Mouse (Mus musculus): Measurements from ENCODE around the gene Pank2. TPM values are rescaled to one million over a fixed set of nuclear protein-coding genes. Genes with fewer than 3 reads are reported as not detected.
"Not testable (repeated sequence)": the region's sequence is repeated elsewhere in the genome, so short reads cannot be mapped to it uniquely, and the experiment has no call there.

Pank2 gene
- total RNA-seq, 2 experiments from 2014 or later, result 47.6 to 50.8 TPM

DNA sequence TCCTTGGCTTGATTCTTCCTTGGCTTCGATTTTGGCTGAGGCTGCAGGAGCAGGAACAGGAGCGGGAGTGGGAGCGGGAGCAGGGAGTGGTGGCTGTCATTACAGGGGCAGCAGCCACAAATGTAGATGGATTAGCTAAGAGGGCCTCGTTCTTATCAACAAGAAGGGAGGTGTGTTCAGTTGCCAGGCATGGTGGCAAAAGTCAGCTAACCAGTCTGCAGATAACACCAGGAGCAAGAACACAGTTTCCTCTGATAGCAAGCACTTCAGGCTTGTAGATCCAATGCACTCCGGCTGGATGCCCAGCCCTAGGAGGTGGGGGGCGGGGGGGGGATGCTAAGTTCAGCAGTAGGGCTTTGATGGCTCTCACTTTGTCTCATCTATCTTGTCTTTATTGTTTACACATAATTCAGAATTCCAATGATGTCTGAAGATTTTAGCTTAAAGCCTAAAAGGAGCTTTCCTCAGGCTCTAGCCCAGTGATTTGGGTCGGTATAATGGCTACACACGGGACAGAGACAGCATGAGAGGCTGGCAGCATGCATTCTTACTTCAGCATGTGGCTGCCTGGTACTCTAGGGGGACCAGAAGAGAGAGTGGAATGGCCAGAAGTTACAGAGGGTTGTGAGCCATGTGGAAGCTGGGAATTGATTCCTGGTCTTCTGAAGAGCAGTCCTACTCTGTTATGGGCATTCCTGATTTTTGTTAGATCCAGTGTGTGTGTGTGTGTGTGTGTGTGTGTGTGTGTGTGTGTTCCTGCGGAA, 1.6 kb upstream of the Pank2 start:
- DNase-seq, result no peak
- intact Hi-C loops (cut with DNase I), result loop anchor here (10.0 kb wide), 1 partner anchor 234 kb away; the partner anchor contains the start of gene Smox

DNA sequence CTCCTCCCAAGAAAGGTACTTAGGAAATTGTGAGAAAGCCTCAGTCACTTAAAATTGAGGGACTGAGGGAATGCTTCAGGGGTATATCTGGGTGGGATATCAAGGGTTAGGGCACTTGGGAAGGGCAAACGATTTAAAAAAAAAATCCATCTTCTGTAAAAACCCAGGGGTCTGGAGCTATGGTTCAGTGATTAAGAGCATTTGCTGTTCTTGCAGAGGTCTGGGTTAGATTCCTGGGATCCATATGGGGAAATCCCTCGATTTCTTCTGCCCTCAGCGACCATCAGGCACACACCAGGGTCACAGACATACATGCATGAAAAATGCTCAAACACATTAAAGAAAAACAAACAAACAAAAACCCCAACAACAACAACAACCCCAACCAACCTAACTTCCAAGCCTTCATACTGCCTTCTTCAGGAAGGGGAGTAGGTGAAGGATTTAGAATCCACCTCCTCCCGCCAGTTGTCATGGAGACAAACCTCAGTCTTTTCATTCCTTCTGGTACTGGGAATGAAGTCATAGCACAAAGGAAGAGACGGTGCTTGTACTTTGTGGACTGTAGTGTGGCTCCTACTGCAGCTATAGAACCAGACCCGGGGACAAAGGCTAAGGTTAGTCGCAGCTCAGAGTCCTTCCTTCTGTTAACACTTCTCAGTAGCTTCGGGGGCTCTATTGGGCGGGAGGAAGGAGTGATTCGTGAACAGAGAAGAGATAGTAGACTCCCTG, 648 bp upstream of the Pank2 start:
- DNase-seq, result no peak
- intact Hi-C loops (cut with DNase I), result loop anchor here (10.0 kb wide), 1 partner anchor 233 kb away; the partner anchor contains the start of gene Smox

DNA sequence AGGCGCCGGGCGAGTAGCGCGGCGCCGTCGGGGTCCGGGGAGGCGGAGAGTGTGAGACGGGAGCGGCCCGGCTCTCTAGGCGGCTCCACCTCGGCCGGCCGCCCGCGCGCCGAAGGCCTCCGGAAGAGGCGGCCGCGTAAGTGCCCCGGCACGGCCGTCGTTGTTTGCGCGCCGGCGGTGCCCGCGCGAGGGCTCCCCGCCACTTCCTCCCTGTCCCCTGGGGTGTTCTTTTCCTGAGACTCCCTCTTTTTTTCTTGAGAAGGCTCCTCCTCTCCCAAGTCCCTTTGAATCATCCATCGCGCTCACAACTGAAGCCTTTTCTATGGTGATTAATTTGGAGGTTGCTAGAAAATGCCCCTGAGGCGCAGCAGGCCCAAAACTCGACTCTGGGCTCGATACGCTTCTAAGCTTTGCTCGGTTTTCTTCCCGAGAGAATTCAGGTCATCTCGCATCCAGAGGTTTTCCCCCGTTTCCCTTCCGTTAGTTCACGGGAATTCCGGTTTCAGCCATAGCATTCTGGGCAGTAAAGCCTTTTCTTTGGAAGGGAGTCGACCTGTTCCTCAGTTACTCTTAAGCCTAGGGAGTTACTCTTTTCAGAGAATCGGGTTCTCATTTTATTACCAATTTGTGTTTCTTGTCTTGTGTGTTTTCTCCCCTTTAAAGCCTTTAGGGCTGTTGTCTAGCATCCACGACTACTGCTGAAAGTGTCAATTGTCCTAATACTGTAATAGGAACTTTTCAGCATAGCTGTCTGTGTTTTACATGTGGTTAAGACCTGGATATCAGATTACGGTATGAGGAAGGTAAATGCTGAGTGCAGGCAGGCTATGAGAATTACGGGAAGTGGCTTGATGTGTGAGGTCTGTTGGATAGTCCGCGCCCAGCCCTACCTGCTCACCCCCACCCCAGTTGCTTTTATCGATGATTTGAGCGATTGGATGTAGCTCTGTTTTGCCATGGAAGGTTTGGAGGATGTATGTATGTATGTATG, 680 bp downstream of the Pank2 start:
- intact Hi-C loops (cut with DNase I), result loop anchor here (10.0 kb wide), 1 partner anchor 232 kb away; the partner anchor contains the start of gene Smox
- DNase-seq, result no peak

DNA sequence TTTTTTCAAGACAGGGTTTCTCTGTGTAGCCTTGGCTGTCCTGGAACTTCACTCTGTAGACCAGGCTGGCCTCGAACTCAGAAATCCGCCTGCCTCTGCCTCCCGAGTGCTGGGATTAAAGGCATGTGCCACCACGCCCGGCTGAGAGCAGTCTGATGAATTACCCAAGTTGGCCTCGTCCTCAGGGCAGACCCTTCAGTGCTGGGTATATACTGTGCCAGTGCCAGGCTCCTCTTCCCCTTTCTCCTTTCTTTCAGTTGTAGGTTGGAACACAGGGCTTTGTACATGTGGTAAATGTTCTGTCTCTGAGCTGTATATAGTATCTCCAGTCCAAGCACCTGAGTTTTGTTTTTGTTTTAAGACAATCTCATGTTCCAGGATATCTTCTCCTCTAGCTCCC, 1.7 kb downstream of the Pank2 start:
- no peak for DNase-seq
- intact Hi-C loops (cut with DNase I), result loop anchor here (10.0 kb wide), 1 partner anchor 231 kb away; the partner anchor contains the start of gene Smox

DNA sequence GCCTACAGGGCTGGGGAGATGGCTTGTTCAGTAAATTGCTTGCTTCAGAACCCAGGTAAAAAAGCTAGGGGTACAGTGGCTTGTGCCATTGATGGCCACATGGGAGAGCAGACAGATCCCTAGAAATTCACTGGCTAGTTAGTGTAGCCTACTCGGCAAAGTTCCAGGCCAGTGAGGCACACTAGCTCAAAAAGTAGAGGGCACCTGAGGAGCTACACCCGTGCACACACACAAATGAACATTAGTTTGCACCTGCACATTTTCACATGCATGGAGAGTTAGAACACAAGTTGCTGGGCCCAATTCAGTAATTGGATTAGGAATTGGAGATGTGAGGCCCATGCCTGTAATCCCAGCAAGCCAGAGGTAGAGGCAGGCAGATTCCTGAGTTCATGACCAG, 2.8 kb downstream of the Pank2 start:
- DNase-seq, result no peak
- intact Hi-C loops (cut with DNase I), result loop anchor here (10.0 kb wide), 1 partner anchor 230 kb away; the partner anchor contains the start of gene Smox

DNA sequence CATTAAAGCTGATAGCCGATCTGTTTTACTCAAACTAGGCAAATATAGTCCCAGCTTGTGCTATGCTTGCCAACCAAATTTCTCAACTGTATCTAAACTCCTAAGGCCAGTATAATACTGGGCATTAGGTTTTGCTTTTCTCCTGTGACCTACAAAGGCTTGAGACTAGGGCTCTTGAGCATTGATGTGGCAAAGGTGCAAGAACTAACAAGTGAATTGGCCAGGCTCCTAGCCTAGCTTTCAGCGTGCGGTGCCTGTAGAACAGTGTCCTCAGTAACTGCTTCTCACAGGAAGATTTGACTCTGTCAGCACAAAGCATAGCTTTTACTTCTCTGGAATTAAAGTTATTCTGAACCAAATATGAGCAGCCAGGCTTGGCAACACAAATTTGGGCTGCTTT, 13.2 kb downstream of the Pank2 start:
- intact Hi-C loops (cut with DNase I), result no loop called here
- no peak for DNase-seq

DNA sequence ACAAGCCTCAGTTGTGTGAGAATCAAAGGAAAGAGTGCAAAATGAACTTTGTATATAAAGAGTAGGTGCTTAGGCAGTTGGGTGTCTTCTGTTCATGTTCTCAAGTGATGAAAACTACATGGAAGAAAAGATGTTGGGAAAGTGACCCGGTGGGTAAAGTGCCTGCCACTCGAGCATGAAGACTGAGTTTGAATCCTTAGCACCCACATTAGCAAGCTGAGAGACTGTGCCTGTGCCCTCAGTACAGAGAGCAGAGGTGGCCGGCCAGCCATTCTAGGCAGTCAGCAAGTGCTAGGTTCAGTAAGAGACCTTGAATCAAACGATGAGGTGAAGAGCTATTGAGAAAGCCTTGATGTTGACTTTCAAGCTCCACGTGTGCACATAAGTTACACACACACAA, 14.4 kb downstream of the Pank2 start:
- no peak for DNase-seq
- intact Hi-C loops (cut with DNase I), result no loop called here

DNA sequence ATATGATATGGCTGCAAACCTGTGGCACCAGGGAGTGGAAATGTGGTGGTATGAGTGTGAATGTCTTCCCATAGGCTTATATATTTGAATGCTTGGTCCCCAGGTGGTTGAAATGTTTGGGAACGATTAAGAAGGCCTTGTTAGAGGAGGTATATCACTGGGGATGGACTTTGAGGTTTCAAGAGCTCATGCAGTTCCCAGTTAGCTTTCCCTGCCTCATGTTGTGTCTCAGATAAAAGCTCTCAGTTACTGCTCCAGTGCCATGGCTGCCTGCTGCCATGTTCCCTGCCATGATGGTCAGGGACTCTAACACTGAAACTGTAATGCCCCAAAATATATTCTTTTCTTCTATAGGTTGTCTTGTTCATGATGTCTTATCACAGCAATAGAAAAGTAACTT, 19.3 kb downstream of the Pank2 start:
- no peak for DNase-seq
- intact Hi-C loops (cut with DNase I), result no loop called here

DNA sequence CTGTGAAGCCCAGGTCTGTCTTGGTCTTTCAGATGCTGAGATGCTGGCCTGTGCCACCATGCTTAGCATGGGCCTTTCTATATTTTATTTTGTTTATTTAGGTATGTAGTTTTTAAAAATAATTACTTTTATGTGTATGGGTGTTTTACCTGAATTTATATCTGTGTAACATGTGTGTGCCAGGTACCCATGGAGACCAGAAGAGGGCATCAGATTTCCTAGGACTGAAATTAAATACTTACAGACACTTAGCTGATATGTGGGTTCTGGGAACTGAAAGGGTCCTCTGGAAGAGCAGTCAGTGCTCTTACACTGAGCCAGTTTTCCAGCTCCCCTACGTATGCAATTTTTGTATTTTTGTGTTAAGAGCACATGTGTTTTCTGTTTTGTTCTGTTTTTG, 24.0 kb downstream of the Pank2 start:
- no peak for DNase-seq
- intact Hi-C loops (cut with DNase I), result no loop called here

DNA sequence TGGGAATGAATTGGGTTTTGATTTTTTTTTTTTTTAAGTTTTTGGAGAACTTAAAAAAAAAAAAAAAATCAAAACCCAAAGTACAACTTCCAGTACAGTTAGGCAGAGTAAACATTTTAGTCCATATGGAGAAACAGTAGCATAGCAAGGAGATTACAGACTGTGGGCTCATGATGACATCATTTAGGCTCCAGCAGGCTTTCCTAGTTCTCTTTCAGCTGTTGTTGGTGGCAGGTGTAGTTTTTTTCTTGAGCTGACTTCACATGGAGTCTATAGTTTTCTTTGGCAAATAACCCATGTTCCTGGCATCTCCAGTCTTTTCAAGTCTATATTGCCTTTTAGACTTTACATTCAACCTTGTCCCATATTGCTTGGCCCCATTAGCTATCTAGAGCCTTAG, 28.4 kb downstream of the Pank2 start:
- DNase-seq, result no peak
- intact Hi-C loops (cut with DNase I), result loop anchor here (10.0 kb wide), 1 partner anchor 124 kb away; no protein-coding TSS in a partner anchor

DNA sequence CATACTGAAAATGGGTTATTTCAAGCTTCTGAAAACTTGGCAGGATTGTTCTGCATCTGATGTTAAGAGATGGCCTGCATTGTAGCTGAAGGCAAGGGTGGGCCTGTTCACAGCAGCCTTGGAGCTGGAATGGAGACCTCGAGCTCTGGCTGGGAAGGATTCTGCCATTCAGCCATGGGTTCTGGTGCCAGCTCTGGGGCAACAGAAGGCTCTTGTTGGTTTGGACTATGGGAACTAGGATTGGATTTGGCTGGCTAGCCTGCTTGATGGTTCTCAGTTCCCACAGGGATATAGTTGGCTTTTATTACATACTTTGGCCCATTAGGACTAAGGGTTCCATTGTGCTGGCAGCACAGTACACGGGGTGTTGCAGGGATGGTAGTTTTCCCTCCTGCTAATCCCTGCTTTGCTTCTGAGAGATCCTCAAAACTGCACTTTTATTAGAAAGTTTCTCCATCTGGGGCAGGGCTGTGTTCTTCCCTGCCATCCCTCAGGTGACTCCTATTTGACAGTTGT, 34.5 kb downstream of the Pank2 start:
- intact Hi-C loops (cut with DNase I), result loop anchor here (10.0 kb wide), 1 partner anchor 118 kb away; no protein-coding TSS in a partner anchor
- no peak for DNase-seq

DNA sequence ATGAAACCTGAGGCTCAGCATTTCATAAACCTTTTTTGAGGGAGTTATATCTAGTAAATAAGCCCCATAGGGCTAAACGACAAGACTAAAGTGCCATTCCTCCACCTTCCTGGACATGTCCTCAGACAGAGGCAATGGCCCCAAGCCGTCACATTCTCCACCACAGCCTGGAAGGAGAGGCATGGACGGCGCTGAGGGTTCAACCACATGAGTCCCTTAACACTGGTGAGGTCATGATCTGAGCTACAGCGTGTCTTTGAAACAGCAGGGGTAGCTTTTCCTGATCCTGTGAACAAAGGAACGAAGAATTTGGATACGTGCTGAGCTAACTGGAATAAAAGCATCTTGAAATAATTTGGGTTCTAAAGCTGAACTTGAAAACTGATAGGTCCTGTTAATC, 36.4 kb downstream of the Pank2 start:
- DNase-seq, result not testable (repeated sequence)
- intact Hi-C loops (cut with DNase I), result loop anchor here (10.0 kb wide), 1 partner anchor 116 kb away; no protein-coding TSS in a partner anchor

DNA sequence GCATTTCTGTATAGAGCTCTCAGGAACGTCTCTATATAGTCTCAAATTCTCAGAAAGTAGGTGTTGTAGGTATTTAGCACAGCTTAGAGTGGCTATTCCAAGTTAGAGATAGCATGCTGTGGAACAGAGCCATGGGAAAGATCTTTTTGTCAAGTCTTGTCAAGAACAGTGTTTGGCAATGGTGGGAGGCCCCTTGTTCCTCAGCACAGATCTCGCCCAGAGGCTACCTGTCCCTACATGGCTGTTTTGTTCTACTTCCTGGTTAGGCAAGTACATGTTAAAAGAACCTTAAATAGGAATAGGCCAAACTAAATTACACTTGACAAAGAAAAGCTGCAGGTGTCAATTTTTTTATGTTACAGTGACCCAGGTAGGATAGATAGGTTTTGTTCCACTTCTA, 38.2 kb downstream of the Pank2 start:
- DNase-seq, result no peak
- intact Hi-C loops (cut with DNase I), result no loop called here

DNA sequence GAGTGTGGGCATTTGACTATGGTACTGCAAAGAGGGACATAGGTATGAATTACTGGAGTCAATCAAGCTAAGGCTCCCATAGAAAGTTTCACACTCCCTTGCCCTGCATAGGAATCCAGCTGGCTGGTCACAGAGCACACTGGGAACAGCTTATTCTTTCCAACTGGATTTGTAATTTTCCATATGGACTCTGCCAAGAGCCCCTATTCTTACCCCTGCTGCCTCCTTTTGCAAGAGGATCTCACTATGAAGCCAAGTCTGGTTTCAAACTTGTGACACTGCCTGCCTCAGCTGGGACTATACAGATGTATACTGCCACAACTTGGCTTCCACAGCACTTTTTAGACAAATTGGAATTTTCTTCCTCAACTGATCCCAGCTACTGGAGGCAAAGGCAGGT, 39.3 kb downstream of the Pank2 start:
- intact Hi-C loops (cut with DNase I), result no loop called here
- no peak for DNase-seq

DNA sequence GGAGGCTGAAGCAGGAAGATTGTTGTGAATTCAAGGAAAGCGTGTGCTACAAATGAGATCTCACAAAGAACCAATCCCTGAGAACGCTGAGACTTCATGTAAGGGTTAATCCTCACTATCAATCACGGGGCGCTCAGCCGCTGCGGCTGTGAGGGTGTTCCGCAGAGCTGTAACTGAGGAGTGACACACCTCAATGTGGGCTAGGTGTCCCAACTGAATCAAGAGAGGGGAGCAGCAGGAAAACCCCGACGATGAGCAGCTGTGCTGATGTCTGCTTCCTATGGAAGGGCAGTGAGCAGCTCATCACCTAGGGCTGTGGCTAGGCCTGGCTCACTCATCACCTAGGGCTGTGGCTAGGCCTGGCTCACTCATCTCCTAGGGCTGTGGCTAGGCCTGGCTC, 42.2 kb downstream of the Pank2 start:
- no peak for DNase-seq
- intact Hi-C loops (cut with DNase I), result no loop called here

DNA sequence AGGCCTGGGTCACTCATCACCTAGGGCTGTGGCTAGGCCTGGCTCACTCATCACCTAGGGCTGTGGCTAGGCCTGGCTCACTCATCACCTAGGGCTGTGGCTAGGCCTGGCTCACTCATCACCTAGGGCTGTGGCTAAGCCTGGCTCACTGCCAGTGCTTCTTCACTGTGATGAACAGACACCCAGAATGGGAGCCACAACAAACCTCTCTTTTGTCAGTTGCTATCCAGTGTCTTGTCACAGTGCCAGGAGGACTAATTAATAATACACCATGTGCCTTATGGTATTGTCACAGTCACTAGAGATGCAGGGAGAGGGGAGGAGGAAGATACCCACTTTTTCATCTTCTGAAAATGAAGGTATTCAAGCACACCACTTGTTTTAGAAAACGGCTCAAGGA, 42.9 kb downstream of the Pank2 start:
- intact Hi-C loops (cut with DNase I), result not testable (repeated sequence)
- peak; percentile 68 for DNase-seq

DNA sequence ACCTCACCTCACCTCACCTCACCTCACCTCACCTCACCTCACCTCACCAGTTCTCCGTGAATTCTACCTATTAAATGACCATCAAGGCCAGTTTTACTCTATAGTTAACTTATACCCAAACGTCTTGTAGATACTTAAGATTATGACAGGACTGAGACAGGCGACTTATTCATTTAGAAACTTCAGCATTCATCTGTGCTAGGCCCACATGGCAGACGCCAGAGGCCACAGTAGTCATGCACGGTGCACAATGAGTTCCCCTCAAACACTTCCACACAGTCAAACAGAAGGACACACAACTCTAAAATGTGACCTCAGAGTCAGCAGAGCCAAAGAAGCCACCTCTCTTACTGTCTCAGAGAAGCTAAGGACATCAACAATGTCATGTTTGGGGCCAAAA, 45.1 kb downstream of the Pank2 start:
- no peak for DNase-seq
- intact Hi-C loops (cut with DNase I), result no loop called here

DNA sequence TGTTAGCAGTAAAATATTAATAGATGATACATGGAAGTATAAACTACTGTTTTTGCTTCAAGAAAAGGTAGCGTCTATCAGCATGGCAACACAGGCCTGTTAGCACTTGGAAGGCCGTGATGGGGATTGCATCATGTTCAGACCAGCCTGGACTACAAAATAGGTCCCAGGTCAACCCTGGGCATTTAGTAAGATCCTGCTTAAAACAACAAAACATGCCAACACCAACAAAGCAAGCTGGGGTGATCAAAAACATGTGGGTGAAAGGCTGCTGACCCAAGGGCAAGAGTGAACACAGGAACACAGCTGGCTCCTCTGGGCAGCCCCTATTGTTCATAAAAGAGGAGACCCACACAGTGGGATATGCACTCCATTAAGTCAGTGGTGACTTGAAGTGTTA, 45.5 kb downstream of the Pank2 start:
- intact Hi-C loops (cut with DNase I), result no loop called here
- no peak for DNase-seq

DNA sequence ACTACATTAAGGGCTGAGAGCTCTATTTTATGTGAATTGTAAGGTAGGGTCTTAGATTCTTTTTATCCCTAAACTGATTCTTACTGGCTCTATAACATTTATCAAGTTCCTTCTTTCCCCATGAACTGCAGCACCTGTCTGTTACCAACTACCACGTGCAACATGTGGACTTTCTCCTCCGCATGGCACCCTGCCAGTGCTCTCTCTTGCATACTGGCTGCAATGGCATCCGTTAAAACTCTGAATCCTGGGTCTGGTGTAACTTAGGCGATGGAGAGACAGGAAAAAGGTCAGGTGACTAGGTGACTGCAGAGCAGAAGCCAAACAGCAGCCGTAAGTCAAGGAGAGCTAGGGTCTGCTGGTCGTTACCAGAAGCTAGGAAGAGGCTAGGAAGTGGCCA, 47.0 kb downstream of the Pank2 start:
- DNase-seq, result no peak
- intact Hi-C loops (cut with DNase I), result no loop called here

DNA sequence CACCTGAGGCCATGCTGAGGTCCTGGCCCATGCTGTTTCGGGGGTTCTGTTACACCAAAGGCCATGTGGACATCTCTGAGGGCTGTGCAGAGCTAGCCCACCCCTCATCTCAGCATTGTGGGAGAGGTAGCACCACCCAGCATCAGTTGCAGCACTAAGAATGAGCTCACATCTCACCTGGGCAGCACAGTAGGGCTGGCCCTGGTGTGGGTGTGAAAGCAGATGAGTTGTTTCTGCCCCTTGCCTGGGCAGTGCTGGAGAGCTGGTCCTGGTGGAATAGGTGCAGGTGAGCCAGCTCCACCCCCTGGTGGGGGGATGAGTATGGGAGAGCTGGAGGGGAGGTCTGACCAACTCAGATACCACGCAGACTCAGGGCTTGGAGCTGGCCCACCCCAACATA, 53.9 kb downstream of the Pank2 start:
- intact Hi-C loops (cut with DNase I), result no loop called here
- DNase-seq, result no peak

Measured in left cerebral cortex, postnatal 4 days (tissue).